Mouse (Mus musculus) kidney, adult 2 months (tissue): ENCODE results near the gene Tpsg1. TPM values are rescaled to one million over a fixed set of nuclear protein-coding genes. Genes with fewer than 3 reads are reported as not detected.

Source experiments
- DNase-seq: peaks from one replicate; pipeline ENCODE4 v3.0.0; 2021
- H3K27ac ChIP-seq: fragments of 200-500 bp; 2 replicates; pipeline ENCODE4 v1.5.1; 2012; ENCODE audit warnings: low read depth, low read length, control low read depth, inconsistent platforms; ENCODE audit not compliant: insufficient read depth
- H3K27me3 ChIP-seq: fragments of 200-500 bp; replicated peaks from 2 replicates; pipeline ENCODE4 v1.6.1; 2012; ENCODE audit warnings: mild to moderate bottlenecking, moderate library complexity, low read length, inconsistent platforms; ENCODE audit not compliant: control insufficient read depth, insufficient read depth
- H3K36me3 ChIP-seq: fragments of 200-500 bp; 2 replicates; pipeline ENCODE4 v1.6.1; 2012; ENCODE audit warnings: mild to moderate bottlenecking, moderate library complexity, low read length, inconsistent platforms; ENCODE audit not compliant: control insufficient read depth, insufficient read depth
- H3K4me1 ChIP-seq: fragments of 200-500 bp; 2 replicates; pipeline ENCODE4 v1.6.1; 2011; ENCODE audit warnings: low read length; ENCODE audit not compliant: control insufficient read depth, insufficient read depth
- H3K4me3 ChIP-seq: fragments of 200-500 bp; 2 replicates; pipeline ENCODE4 v1.5.1; 2011; ENCODE audit warnings: mild to moderate bottlenecking, low read depth, low read length, control low read depth; ENCODE audit not compliant: insufficient read depth
- CTCF ChIP-seq: fragments of 200-500 bp; conservative IDR thresholded peaks from 2 replicates; pipeline ENCODE4 v1.5.1; 2011; ENCODE audit warnings: low read depth, mild to moderate bottlenecking, control low read depth, low read length, moderate library complexity, mixed read lengths; ENCODE audit not compliant: insufficient read depth, insufficient read length
- POLR2A ChIP-seq: fragments of 200-500 bp; IDR thresholded peaks from one replicate; pipeline ENCODE4 v1.6.1; 2011; ENCODE audit warnings: low read depth, low read length, control low read depth
- WGBS: fragments of 180-500 bp; shearing (Covaris S2); methylation state at CpG from one replicate; pipeline ENCODE4 v1.1.7; 2018; 5-methylcytosine and 5-hydroxymethylcytosine counted together
- polyA plus RNA-seq: library from polyadenylated mRNA; depleted of rRNA; stranded (reverse); fragments of >200 nt; gene quantifications from 2 replicates; pipeline ENCODE4 v1.2.3, GENCODE M21; 2012; rRNA removed

Tpsg1 gene
- polyA plus RNA-seq, 1 experiment, result not detected

DNA sequence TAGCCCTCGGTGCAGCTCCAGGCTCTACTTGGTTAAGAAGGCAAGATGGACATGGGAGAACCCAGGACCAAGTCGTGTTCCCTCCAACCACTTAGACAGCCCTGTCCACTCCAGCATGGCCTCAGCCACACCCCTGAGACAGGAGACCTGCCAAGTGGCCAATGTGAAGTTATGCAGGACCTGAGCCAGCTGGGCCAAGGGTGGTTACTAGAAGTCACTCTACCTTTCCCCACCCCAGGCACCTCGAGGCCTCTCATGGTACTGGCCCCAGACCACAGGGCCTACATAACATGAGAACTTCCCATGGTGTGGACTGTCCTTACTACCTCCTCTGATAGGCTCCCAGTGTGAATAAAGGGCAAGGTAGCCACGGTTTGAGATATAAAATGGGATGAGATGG is 45.1 kb downstream of the Tpsg1 start:
- no peak overlapping the region for H3K27ac ChIP-seq
- H3K27me3 ChIP-seq, result no peaks in the 10 kb centered on the region
- H3K4me3 ChIP-seq, result no peak overlapping the region
- 38% methylated on average over 4 of the region's 4 CpGs for WGBS
- TF ChIP-seq POLR2A, result no peak
- no peak for TF ChIP-seq CTCF
- no peaks in the 10 kb centered on the region for H3K36me3 ChIP-seq
- 0 out of 2 replicates have a peak, but pooled peaks cover 3% of the 10 kb centered on the region for H3K4me1 ChIP-seq
- peak; percentile 80 for DNase-seq

DNA sequence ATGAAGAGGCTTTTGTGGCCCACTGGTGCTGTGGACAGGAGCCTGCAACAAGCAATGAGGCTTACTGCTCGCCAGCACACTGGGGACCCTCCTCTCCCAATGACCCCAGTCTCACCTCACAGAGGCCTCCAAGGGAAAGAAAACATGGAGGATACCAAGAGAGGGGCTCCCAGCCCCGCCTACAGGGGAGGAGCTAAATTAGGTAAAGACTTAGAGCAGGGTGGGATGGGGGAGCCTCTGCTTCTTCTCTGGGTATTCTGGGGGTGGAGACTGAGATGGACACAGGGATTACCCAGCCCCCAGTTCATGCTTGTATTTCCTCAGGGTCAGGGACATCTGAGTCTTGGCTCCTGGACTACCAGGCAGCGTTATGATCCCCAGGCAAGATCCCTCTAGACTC is 45.8 kb downstream of the Tpsg1 start:
- Histone ChIP-seq H3K27ac (no peak overlapping the region), H3K27me3 (no peaks in the 10 kb centered on the region)
- WGBS, result 49% methylated on average over 3 of the region's 3 CpGs

DNA sequence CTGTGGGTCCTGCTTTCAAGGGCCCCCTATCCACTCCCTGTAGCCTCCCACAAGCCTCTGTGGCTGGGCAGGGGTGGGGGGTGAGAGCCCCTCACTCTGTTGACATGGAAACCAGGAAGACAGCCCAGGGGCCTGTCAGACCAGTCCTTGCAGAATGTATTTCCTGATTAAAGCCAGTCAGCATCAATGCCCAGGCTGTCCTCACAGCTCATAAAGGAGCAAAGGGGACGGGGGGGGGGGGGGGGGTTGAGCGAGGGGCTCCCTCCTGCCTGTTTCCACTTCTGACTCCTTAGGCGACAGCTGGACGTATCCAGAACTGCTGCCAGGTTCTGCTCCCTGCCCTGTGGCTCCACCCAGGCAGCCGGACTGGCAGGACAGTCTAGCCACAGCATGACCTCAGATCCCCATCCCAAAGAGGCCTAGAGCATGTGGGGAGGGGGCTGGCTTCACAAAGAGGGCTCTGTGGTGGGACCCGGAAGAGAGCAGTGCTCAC is 46.4 kb downstream of the Tpsg1 start:
- TF ChIP-seq POLR2A (no peak), CTCF (no peak)
- H3K4me3 ChIP-seq, result no peak overlapping the region
- no peaks in the 10 kb centered on the region for H3K27me3 ChIP-seq
- no peak for DNase-seq
- no peak overlapping the region for H3K27ac ChIP-seq
- no peaks in the 10 kb centered on the region for H3K36me3 ChIP-seq
- H3K4me1 ChIP-seq, result 0 out of 2 replicates have a peak, but pooled peaks cover 3% of the 10 kb centered on the region
- 23% methylated on average over 5 of the region's 6 CpGs for WGBS

More for the DNA sequence above, 45.8 kb downstream of the Tpsg1 start:
- Histone ChIP-seq H3K4me3 (no peak overlapping the region), H3K4me1 (0 out of 2 replicates have a peak, but pooled peaks cover 3% of the 10 kb centered on the region), H3K36me3 (no peaks in the 10 kb centered on the region)
- TF ChIP-seq POLR2A, result no peak
- no peak for DNase-seq

DNA sequence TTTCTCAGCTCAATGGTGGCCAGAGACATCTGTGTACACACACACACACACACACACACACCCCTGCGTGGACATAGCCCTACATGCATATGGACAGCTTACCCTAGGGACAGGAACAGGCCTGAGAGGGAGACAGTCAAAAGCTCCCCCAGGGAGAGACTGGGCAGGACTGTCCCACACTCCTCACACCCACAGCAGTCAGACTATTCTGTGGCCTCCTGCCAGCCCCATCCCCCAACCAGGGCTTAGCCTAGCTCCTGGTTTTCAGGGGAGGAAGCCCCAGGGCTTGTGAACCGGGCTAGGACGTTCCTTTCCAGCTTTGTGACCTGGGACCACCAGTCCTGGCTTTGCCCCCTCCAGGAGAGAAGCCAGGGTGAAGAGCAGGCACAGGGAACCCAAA is 47.1 kb downstream of the Tpsg1 start:
- TF ChIP-seq CTCF, result no peak
- no peak for TF ChIP-seq POLR2A
- DNase-seq, result no peak

DNA sequence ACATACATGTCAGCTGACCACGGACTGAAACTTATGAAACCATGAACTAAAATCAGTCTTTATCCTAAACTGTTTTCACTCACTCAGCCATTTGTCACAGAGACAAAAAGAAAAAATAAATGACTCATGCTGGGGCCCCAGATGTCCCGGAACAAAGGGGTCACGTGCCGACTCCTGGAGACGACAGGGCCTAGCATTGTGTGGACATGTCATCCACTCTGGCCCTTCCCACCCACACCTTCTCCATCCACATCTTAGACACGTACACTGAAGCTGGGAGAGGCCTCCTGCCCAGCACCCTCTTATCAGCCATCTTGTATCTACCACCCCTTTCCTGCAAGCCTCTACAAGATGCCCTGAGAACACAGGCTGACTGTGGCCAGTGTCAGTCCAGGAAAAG is 48.9 kb downstream of the Tpsg1 start:
- TF ChIP-seq POLR2A (no peak), CTCF (no peak)
- Histone ChIP-seq H3K27me3 (no peaks in the 10 kb centered on the region), H3K4me3 (no peak overlapping the region), H3K4me1 (0 out of 2 replicates have a peak, but pooled peaks cover 3% of the 10 kb centered on the region), H3K36me3 (no peaks in the 10 kb centered on the region), H3K27ac (no peak overlapping the region)
- WGBS, result 78% methylated on average over 6 of the region's 6 CpGs
- no peak for DNase-seq

More for the DNA sequence above, 47.1 kb downstream of the Tpsg1 start:
- H3K27me3 ChIP-seq, result no peaks in the 10 kb centered on the region
- no peak overlapping the region for H3K27ac ChIP-seq
- 0 out of 2 replicates have a peak, but pooled peaks cover 3% of the 10 kb centered on the region for H3K4me1 ChIP-seq
- WGBS, result 54% methylated on average over 3 of the region's 3 CpGs
- no peak overlapping the region for H3K4me3 ChIP-seq
- H3K36me3 ChIP-seq, result no peaks in the 10 kb centered on the region

DNA sequence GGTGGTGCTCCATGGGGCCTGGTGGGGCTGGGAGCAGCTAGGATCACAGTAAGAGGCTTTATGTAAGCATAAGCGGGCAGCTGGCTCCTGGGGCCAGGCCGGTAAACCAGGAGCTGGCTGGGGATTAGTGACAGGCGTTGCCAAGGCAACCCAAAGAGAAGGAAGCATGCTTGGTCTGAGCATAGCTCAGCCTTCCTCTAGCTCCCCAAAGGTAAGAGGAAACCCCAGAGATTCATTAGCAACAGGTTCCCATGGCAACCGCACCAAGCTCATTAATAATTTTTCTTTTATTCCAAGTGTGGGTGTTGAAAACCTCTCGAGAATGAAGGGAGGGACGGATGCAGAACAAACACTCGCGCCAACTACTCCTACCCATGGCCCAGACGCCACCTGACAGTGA is 49.9 kb downstream of the Tpsg1 start:
- no peaks in the 10 kb centered on the region for H3K36me3 ChIP-seq
- no peak for TF ChIP-seq POLR2A
- no peak for TF ChIP-seq CTCF
- no peaks in the 10 kb centered on the region for H3K27me3 ChIP-seq
- H3K4me1 ChIP-seq, result 0 out of 2 replicates have a peak, but pooled peaks cover 3% of the 10 kb centered on the region
- 63% methylated on average over 9 of the region's 9 CpGs for WGBS
- H3K4me3 ChIP-seq, result no peak overlapping the region
- H3K27ac ChIP-seq, result no peak overlapping the region
- DNase-seq, result no peak

DNA sequence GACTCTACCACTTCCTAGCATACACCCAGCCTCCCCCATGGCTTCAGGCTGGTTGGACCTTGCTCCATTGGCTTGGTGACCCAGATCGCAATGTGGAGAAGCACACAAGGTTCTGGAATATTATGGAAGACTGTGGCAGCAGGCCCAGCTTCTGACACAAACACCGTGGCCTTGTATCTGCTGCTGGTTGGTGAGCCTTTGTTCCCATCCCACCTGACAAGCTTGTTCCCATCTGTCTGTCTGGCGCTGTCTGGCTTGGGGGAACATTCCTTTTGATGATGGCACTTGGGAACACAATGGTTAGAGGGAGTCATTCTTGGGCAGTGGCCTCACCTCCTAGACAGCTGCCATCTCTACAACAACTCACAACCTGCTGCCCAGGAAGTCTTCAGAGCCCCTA is 51.9 kb downstream of the Tpsg1 start:
- no peak overlapping the region for H3K4me3 ChIP-seq
- WGBS, result 87% methylated on average over 3 of the region's 3 CpGs
- H3K27me3 ChIP-seq, result no peaks in the 10 kb centered on the region
- H3K27ac ChIP-seq, result no peak overlapping the region
- DNase-seq, result no peak
- no peaks in the 10 kb centered on the region for H3K4me1 ChIP-seq
- H3K36me3 ChIP-seq, result no peaks in the 10 kb centered on the region
- TF ChIP-seq POLR2A (no peak), CTCF (no peak)

Other genes starting within 250 kb of the Tpsg1 start
- gene Ptx4, start 248.5 kb upstream of the Tpsg1 start, polyA plus RNA-seq, result not detected in 2 replicates
- gene Clcn7, start 235.9 kb upstream of the Tpsg1 start, polyA plus RNA-seq, result 42.6 and 51.3 TPM in 2 replicates
- gene Ccdc154, start 206.8 kb upstream of the Tpsg1 start, polyA plus RNA-seq, result 0.04 and 0.05 TPM in 2 replicates
- gene Gm38655, start 193.8 kb upstream of the Tpsg1 start, polyA plus RNA-seq, result 0.11 TPM in 1 of 2 replicates, not detected in the other
- gene BC003965, start 184.7 kb upstream of the Tpsg1 start, polyA plus RNA-seq, result 10.8 and 12.2 TPM in 2 replicates
- gene Unkl, start 180.9 kb upstream of the Tpsg1 start, polyA plus RNA-seq, result 38.3 and 44.1 TPM in 2 replicates
- 121 and 123 TPM in 2 replicates for gene Gnptg, start 129.1 kb upstream of the Tpsg1 start, polyA plus RNA-seq
- gene Tsr3, start 129.1 kb upstream of the Tpsg1 start, polyA plus RNA-seq, result 20.0 and 21.6 TPM in 2 replicates
- gene Baiap3, start 112.9 kb upstream of the Tpsg1 start, polyA plus RNA-seq, result 5.6 and 6.9 TPM in 2 replicates
- gene Ube2i, start 94.7 kb upstream of the Tpsg1 start, polyA plus RNA-seq, result 110 and 128 TPM in 2 replicates
- gene Prss34, start 70.9 kb upstream of the Tpsg1 start, polyA plus RNA-seq, result not detected in 2 replicates
- gene Prss28, start 60.6 kb upstream of the Tpsg1 start, polyA plus RNA-seq, result not detected in 2 replicates
- not detected in 2 replicates for gene Prss29, start 50.6 kb upstream of the Tpsg1 start, polyA plus RNA-seq
- not detected in 2 replicates for gene Tpsab1, start 23.7 kb upstream of the Tpsg1 start, polyA plus RNA-seq
- 1.8 and 2.4 TPM in 2 replicates for gene Tpsb2, start 3.0 kb upstream of the Tpsg1 start, polyA plus RNA-seq
- 0.44 and 1.3 TPM in 2 replicates for gene Cacna1h, start 64.5 kb downstream of the Tpsg1 start, polyA plus RNA-seq
- 0.07 and 0.08 TPM in 2 replicates for gene Tekt4, start 85.3 kb downstream of the Tpsg1 start, polyA plus RNA-seq
- not detected in 2 replicates for gene Sstr5, start 128.0 kb downstream of the Tpsg1 start, polyA plus RNA-seq
- 0.70 and 0.76 TPM in 2 replicates for gene Sox8, start 201.4 kb downstream of the Tpsg1 start, polyA plus RNA-seq
- gene Lmf1, start 209.8 kb downstream of the Tpsg1 start, polyA plus RNA-seq, result 31.6 and 35.4 TPM in 2 replicates